Mouse (Mus musculus): ENCODE measurements at regions not wholly inside any gene's neighbourhood (a gene's known extent, or its start where the extent isn't known, plus 50 kb on each side); places are given as distances from the start of the nearest gene placed in this dataset.

DNA sequence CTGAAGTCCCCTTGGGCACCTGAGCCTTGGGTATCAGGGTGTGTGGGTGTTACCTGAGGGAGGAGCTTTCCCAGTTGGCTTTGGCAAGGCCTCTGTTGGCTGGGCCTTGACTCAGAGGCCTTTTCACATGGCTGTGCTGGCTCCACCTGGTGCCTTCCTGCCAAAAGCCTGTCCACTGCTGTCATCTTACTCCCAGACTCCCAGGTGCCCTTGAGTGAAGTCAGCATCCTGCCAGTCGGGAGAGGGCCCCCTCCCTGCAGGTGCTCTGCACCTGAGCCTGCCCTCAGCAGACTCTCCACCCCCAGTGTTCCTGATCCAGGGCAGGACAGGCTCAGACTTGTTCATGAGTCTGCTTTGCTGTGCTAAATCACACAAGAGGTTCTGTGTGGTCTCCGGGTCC lies 99.2 kb upstream of the Lgalsl start:
- Histone ChIP-seq H3K9ac (ENCODE audit: low read length) (no peak overlapping the region), H3K4me2 (replicated peaks; ENCODE audit: low read depth) (no peak overlapping the region), H3K4me3 (ENCODE audit: low read depth, low read length) (no peak overlapping the region), H3K9me3 (ENCODE audit: control insufficient read depth, low read length) (no peaks in the 10 kb centered on the region), H3K4me1 (replicated peaks; ENCODE audit: control insufficient read depth, insufficient read depth) (no peaks in the 10 kb centered on the region), H3K27ac (replicated peaks) (no peak overlapping the region), H3K36me3 (ENCODE audit: control insufficient read depth, insufficient read depth, low read length) (no peaks in the 10 kb centered on the region), H3K27me3 (ENCODE audit: control insufficient read depth, insufficient read depth, low read length) (no peaks in the 10 kb centered on the region)
- TF ChIP-seq EP300 (optimal IDR thresholded peaks at IDR 0.05): no peak
- TF ChIP-seq CTCF (IDR thresholded peaks at IDR 0.05; ENCODE audit: low read depth): no peak
- no peak for DNase-seq (ENCODE audit: low spot score)
- WGBS: 38% methylated on average over 2 of the region's 2 CpGs
- ATAC-seq (ENCODE audit: low FRiP score, low TSS enrichment): peak; percentile 63

DNA sequence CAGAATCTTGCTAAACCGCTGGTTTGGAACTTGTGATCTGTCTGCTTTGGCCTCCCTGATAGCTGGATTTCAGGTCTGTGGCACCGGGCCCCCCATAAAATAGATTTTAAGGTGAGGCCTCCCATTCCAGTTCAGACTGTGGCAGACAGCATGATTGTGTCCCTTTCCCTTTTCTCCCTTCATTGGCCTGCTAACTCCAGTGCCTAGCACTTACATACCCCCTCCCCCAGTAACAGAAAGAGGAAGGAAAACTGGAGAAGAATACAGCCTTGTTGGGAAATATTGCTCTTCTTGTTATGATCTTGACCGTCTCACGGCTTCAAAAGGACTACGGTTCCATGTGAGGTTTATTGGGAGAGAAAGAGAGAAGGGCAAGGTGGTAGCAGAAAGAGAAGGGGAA lies 99.7 kb upstream of the Lgalsl start:
- Histone ChIP-seq H3K4me3 (ENCODE audit: low read depth, low read length) (no peak overlapping the region), H3K27me3 (ENCODE audit: control insufficient read depth, insufficient read depth, low read length) (no peaks in the 10 kb centered on the region), H3K4me1 (replicated peaks; ENCODE audit: control insufficient read depth, insufficient read depth) (no peaks in the 10 kb centered on the region), H3K4me2 (replicated peaks; ENCODE audit: low read depth) (no peak overlapping the region), H3K9ac (ENCODE audit: low read length) (no peak overlapping the region), H3K36me3 (ENCODE audit: control insufficient read depth, insufficient read depth, low read length) (no peaks in the 10 kb centered on the region), H3K9me3 (ENCODE audit: control insufficient read depth, low read length) (no peaks in the 10 kb centered on the region), H3K27ac (replicated peaks) (no peak overlapping the region)
- TF ChIP-seq EP300 (optimal IDR thresholded peaks at IDR 0.05) (no peak), CTCF (IDR thresholded peaks at IDR 0.05; ENCODE audit: low read depth) (no peak)
- DNase-seq (ENCODE audit: low spot score) (no peak), ATAC-seq (ENCODE audit: low FRiP score, low TSS enrichment) (no peak)
- 89% methylated on average over 5 of the region's 5 CpGs for WGBS

DNA sequence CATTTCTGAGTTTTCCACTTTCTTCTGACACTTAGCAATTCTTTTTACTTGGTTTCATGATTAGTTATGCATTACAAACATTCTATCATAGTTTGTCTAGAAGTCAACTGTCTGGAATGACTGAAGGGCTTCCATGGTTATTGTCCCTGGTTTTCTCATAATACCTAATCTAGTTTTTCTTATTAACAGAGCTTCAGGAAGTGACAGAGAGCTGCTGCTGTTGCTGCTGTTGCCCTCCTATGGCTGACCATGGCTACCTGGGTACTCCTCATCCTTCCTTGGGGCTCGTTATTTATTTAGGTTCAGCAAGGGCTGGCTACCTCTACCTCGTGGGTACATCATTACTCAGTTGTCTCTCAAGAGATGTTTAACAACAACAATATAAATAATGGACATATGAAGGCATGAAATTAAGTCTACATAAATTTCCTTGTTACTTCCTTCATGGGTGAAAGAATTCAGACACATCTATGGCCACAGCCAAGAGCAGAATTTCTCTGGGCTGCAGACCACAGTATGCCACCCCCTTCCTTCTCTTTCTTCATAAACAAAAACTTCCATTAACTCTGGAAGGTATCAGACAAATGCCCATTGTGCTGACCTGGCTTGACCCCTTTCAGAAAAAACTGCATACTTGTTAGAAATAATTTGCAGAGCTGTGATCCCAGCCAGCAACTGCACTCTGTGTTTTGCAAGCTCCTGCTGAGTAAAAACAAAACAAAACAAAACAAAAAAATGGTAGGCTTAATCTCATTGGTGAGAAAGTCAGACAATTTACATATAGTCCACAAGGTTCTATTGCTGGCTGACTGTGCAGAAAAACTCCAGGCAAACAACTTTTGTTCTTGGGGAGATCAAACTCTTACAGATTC lies 103.6 kb upstream of the Lgalsl start:
- ATAC-seq (ENCODE audit: low FRiP score, low TSS enrichment): no peak
- 27% methylated on average over 2 of the region's 2 CpGs for WGBS
- no peak overlapping the region for H3K27ac ChIP-seq (replicated peaks)

DNA sequence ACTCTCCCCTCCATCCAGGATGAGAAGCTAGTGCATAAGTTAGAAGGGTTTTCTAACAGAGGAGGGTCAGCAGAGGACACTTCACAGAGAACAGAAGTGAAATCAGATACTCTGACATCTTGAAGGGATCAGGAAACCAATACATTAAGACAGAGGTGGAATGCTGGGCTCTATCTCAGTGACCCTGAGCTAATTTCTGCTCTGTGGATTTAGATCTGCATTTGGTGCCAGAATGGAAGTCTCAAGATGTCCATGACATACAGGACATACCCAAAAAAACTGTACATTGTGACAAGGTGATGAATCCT lies 104.2 kb upstream of the Lgalsl start:
- Histone ChIP-seq H3K27ac (replicated peaks) (no peak overlapping the region), H3K4me3 (ENCODE audit: low read depth, low read length) (no peak overlapping the region), H3K9ac (ENCODE audit: low read length) (no peak overlapping the region), H3K4me2 (replicated peaks; ENCODE audit: low read depth) (no peak overlapping the region), H3K27me3 (ENCODE audit: control insufficient read depth, insufficient read depth, low read length) (no peaks in the 10 kb centered on the region), H3K9me3 (ENCODE audit: control insufficient read depth, low read length) (no peaks in the 10 kb centered on the region), H3K36me3 (ENCODE audit: control insufficient read depth, insufficient read depth, low read length) (no peaks in the 10 kb centered on the region), H3K4me1 (replicated peaks; ENCODE audit: control insufficient read depth, insufficient read depth) (no peaks in the 10 kb centered on the region)
- TF ChIP-seq EP300 (optimal IDR thresholded peaks at IDR 0.05): no peak
- no peak for TF ChIP-seq CTCF (IDR thresholded peaks at IDR 0.05; ENCODE audit: low read depth)
- ATAC-seq (ENCODE audit: low FRiP score, low TSS enrichment) (no peak), DNase-seq (ENCODE audit: low spot score) (no peak)

More for the DNA sequence above, 103.6 kb upstream of the Lgalsl start:
- no peak for DNase-seq (ENCODE audit: low spot score)
- Histone ChIP-seq H3K36me3 (ENCODE audit: control insufficient read depth, insufficient read depth, low read length) (no peaks in the 10 kb centered on the region), H3K27me3 (ENCODE audit: control insufficient read depth, insufficient read depth, low read length) (no peaks in the 10 kb centered on the region), H3K9ac (ENCODE audit: low read length) (no peak overlapping the region), H3K4me1 (replicated peaks; ENCODE audit: control insufficient read depth, insufficient read depth) (no peaks in the 10 kb centered on the region), H3K9me3 (ENCODE audit: control insufficient read depth, low read length) (no peaks in the 10 kb centered on the region), H3K4me2 (replicated peaks; ENCODE audit: low read depth) (no peak overlapping the region), H3K4me3 (ENCODE audit: low read depth, low read length) (no peak overlapping the region)
- TF ChIP-seq EP300 (optimal IDR thresholded peaks at IDR 0.05): no peak

DNA sequence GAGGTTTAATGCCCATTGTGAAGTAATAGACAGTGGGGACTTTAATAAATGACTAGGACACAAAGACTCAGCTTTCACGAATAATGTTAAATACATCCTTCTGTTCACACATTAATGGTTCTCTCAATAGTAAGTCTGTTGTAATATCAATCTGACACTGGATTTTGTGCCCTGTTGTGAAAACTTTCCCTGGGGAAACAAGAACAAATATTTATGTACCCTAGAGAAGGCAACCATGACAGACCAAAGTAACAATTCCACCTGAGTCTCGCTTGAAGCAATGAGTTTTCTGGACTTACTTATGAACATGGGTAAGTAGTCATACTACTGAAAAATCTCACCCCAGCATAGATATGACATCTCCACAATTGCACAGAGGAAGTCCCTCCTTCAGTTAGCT lies 105.1 kb upstream of the Lgalsl start:
- WGBS: 82% methylated on average over 2 of the region's 2 CpGs
- H3K27me3 ChIP-seq (ENCODE audit: control insufficient read depth, insufficient read depth, low read length): no peaks in the 10 kb centered on the region
- no peak overlapping the region for H3K4me3 ChIP-seq (ENCODE audit: low read depth, low read length)
- no peak overlapping the region for H3K4me2 ChIP-seq (replicated peaks; ENCODE audit: low read depth)
- DNase-seq (ENCODE audit: low spot score): no peak
- no peaks in the 10 kb centered on the region for H3K36me3 ChIP-seq (ENCODE audit: control insufficient read depth, insufficient read depth, low read length)
- TF ChIP-seq CTCF (IDR thresholded peaks at IDR 0.05; ENCODE audit: low read depth): no peak
- TF ChIP-seq EP300 (optimal IDR thresholded peaks at IDR 0.05): no peak
- H3K27ac ChIP-seq (replicated peaks): no peak overlapping the region
- H3K9ac ChIP-seq (ENCODE audit: low read length): no peak overlapping the region
- H3K9me3 ChIP-seq (ENCODE audit: control insufficient read depth, low read length): no peaks in the 10 kb centered on the region
- no peaks in the 10 kb centered on the region for H3K4me1 ChIP-seq (replicated peaks; ENCODE audit: control insufficient read depth, insufficient read depth)
- no peak for ATAC-seq (ENCODE audit: low FRiP score, low TSS enrichment)

DNA sequence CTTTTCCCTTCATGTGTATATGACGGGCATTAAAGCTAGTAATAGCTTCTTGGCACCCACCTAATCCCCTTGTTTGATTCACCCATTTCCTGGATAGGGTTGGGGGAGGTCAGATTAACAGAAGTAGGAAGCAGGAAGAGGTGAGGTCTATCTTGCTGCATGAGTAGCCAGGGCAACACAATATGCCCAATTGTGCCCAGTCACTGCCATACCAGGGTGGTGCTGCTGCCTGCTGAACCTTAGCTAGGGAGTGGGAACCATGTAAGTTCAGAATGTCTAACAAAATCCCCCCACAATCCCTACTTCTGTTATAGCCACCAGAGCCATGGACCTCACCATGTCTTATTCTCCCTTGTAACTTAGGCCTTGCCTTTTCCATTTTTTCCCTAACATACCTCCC lies 106.1 kb upstream of the Lgalsl start:
- Histone ChIP-seq H3K9me3 (ENCODE audit: control insufficient read depth, low read length) (no peaks in the 10 kb centered on the region), H3K27ac (replicated peaks) (no peak overlapping the region), H3K4me3 (ENCODE audit: low read depth, low read length) (no peak overlapping the region), H3K36me3 (ENCODE audit: control insufficient read depth, insufficient read depth, low read length) (no peaks in the 10 kb centered on the region), H3K9ac (ENCODE audit: low read length) (no peak overlapping the region), H3K27me3 (ENCODE audit: control insufficient read depth, insufficient read depth, low read length) (no peaks in the 10 kb centered on the region), H3K4me2 (replicated peaks; ENCODE audit: low read depth) (no peak overlapping the region), H3K4me1 (replicated peaks; ENCODE audit: control insufficient read depth, insufficient read depth) (no peaks in the 10 kb centered on the region)
- no peak for TF ChIP-seq EP300 (optimal IDR thresholded peaks at IDR 0.05)
- no peak for TF ChIP-seq CTCF (IDR thresholded peaks at IDR 0.05; ENCODE audit: low read depth)
- ATAC-seq (ENCODE audit: low FRiP score, low TSS enrichment) (no peak), DNase-seq (ENCODE audit: low spot score) (no peak)
- 51% methylated on average over 1 of the region's 1 CpGs for WGBS
